Mouse (Mus musculus) ZHBTc4 (cell line): ENCODE data around the gene Dner.

Experiments used
- DNase-seq: peaks from one replicate; pipeline ENCODE4 v3.0.0-alpha.2; 2011; ENCODE audit warnings: low read depth, low spot score

The Dner gene

DNA sequence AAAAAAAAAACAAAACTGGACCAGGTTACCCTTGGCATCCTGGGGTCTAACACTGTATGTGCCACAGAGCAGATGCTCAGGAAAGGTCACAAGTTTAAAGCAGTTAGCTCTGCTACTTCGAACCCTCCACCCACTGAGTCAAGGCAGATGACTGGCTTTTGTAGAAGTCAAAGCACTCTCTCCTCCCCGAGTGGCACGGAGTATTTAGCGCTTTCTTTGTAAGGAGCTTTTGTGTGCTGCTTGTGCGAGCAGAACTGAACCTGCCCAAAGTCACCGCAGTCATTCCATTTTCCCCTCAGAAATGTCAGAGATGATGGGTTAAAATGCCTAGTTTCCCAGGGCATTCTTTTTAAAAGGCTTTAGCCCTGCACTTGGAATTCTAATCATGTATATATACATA, 59.1 kb downstream of the Dner start:
- DNase-seq: peak; percentile 55

DNA sequence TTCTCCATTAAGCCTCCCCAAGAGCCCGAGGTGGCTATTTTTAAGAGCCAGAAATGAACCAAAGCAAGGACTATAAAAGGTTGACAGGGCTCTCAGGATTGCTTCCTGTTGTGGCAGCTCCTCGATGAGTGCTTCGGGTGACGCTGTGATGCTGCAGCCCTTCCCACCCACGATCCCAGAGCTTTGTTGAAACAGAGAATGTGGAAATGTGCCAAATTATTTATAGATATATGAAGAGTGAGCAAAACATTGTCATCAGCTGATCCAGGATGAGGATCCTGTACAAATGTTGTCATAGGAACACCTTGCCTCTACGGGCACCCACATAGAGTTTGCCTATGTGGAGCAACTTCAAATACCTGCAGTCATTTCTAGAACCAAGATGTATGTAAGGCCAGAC, 67.8 kb downstream of the Dner start:
- DNase-seq: no peak

DNA sequence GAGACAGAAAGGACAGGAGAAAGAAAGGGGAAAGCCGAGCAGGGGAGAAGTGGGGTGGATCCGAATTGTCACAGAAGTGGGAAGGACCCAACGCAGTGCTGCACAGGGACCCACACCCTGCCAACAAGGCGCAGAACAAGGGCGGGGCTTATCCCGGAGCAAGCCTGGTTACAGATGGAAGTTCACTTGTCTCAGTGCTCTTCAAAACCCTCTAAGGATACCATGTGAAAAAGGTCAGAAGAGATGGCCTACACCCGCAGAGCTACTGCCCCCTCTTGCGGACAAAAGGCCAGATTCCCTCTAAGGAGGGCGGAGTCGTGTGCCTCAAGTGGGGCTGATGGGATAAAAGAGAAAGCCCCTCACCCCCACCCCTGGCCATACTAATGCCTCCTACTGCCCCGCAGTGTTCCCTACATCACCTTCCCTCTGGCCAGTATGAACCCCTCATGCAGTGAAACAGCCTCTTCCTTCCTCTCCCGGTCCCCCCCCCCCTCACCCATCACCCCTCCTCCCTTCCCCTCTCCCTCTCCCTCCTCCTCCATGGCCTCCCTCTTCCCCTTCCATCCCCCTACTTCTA, 73.0 kb downstream of the Dner start:
- peak; percentile 53 for DNase-seq

DNA sequence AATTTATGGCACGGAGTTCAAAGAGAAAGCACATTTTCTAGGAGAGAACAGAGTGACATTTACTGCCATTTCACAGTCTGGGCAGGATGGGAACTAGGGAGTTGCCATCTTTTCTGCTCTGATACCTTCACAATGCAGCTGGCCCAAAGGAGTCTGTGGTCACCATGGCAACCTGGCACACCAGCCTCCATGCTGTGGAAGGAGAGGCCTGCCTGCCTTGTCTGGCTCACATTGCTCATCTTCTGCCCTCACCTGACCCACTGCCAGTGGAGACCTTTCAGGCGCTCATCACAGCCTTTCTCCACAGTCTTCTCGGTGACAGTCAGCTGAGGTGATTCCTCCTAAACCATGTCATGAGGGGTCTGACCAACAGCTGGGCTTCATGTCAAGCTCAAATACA, 74.7 kb downstream of the Dner start:
- peak; percentile 25 for DNase-seq

DNA sequence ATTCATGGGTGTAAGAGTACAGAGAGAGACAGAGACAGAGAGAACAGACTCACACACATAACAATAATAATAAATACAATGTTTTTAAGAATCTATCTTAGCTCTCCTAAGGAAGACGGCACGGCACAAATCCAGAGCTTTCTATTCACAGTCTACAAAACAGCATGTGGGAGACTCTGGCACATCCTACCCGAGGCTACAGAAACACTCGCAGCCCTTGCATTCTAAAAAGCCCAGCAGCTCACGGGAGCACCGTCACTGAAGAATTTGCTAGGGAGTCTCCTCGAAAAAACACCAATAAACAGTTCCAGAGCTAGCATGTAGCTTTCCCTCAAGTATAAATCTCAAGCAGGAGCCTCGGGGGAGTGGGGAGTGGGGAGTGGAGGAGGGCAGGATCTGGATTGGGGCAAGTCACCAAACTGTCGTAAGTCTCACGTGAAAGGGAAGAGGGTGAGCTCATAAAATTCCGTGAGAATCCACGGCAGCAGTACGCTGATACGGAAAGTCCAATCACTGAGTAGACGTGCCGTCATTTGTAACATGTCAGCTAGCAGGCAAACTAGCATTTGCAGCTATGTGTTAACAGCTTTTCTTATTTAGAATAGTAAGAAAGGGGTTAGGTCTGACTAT, 76.8 kb downstream of the Dner start:
- DNase-seq: no peak

DNA sequence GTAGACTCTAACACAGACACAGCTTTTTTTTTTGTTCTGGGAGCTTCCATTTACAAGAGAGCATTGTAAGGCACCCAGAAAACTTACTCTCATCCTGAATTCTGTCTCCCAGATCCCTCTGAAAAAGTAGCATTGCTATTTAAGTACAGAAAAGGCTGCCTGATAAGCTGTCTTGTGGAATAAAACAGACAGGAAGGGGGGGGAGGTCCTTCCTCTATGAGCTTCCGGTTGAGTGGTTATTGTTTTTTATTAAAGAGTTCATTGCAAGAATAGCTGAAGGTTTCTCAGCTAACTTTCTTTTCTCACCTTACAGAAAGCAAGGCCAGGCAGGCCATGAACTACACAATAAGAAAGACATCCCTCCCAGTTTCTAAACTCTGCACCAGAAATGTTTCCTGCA, 77.9 kb downstream of the Dner start:
- DNase-seq: no peak

DNA sequence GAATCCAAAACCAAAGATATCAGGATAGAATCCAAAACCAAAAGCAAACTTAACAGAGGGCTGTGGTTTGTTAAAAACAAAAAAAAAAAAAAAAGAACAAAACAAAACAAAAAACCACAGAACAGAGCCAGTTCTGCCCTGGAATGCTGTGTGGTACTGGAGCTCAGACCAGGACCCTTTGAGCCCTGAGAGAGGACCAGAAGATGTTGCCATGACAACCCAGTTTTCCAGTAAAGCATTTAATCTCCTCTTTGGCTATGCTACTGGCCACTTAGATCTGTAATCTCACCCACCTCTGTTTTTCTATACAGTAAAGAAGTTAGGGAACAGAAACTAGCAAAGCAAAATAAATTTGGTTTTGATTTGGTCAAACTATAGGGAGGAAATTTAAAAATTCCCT, 79.9 kb downstream of the Dner start:
- no peak for DNase-seq

DNA sequence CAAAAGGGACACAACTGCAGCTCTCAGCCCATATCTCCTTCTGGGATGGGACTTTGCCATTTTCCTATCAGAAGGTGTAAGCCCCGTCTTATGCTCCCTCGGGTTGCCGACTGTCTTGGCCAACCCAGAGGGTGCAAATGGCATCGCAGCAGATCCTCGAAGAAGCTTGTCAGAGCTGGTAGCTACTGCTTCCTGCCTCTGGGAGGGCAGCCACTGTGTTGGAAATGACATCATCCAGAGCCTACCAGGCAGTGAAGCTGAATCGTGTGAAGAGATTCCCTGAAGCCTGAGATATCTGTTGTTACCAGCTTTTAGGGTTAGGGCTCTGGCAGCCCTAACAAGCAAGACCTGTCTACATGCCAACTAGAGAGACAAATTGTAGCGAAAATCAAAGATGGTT, 81.4 kb downstream of the Dner start:
- DNase-seq: no peak

DNA sequence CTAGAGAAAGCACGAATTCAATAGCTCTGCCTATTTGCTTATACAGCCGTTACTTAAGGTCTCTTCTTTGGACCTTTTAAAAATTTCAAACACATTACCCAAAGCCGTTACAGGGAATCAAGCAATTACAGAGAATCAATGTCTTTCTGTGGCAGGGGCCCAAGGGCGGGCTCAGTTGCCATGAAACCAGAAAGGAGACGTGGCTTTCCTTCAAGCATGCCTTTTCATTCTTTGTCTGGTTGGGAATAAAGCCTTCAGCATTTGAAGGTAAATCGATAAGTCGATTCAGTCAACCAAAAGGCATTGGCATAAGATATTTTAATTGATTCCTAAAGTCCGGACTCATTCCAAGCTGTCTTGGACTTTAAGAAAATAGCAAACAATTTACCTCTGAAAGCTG, 82.9 kb downstream of the Dner start:
- DNase-seq: no peak

DNA sequence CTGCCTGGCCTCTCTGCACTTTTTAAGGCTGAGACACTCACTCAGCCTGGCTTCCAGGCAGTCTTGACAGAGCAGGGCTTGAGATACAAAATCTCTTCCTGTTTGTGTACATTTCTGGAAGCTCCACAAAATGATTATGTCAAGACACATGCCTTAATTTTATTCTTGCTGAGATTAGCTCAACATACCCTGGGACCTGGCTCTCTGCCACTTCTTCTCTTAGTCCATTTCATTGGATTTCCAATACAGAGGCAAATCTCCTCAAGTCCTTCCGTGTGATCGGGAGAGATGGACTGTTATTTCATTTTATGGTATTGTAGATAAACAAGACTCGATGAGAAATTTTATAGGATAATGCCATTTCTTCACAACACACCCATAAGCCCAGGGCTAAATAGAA, 84.7 kb downstream of the Dner start:
- no peak for DNase-seq

DNA sequence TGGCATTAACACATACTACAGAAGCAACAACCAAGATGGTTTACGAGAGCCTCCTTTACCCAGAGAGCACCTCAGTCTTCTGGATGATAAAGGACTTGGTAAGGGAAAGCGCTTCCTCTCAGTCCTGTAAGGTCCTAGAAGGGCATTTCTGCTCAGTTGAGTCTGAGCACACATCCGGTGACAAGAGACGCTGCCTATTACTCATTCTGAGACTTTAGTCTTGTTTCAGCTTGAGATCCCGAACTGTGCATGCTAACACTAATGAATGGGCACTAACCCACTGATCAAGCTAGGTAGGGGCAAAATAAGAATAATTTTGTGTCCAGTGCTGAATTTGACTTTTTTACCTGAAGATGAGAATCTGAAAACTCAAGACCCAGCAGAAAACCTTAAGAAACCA, 97.0 kb downstream of the Dner start:
- no peak for DNase-seq

DNA sequence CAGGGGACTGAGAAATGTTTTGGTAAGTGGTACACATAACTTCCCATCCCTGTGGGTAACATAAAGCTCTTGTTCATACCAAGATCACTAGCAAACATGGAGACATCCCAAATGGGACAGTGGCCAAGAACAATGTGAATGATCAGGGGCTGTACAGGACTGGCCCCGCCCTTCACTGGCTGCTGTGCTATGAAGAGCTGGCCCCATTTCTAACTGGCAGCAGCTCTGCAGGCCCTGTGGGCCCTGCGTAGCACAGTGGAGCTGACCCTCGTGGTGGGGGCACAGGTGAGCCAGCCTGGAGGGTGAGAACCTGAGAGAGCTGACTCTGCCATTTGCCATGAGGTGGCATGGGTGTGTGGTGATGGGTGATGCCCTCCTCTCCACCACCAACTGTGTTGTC, 100.0 kb downstream of the Dner start:
- no peak for DNase-seq

DNA sequence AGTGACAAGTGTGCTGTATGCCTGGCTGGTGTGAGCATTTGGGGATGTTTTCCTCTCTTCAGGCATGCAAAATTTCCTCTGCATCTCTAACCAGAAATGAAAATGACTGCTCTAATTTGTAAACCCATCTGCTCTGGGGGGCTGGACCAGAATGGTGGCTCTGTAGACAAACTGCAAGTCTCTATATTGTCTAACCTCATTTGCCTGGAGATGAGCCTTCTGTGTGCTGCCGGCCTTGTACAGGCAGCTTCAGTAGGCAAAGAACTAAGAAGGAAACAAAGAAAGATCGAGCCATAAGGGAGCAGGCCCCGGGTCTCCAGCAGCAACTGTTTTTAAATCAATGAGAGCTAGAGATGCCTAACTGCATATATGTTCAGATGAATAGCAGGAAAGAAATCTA, 103.6 kb downstream of the Dner start:
- DNase-seq: no peak

DNA sequence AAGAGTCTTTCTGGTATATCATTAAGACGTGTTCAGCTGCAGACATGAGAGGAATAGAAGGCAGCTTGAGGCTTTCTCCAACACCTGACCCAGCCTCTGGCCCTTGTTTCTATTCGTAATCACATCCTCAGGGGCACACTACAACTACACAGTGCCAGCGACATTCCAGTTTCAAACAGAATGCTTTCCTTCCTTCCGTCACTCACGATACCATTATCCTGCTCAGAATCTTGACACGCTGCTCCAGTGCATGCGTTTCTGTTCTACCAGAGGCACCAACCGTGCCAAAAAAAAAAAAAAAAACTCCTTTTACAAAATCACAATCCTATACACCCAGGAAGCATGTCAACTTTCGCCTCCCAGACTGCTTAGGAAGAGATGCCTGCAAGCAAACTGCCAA, 105.5 kb downstream of the Dner start:
- no peak for DNase-seq

DNA sequence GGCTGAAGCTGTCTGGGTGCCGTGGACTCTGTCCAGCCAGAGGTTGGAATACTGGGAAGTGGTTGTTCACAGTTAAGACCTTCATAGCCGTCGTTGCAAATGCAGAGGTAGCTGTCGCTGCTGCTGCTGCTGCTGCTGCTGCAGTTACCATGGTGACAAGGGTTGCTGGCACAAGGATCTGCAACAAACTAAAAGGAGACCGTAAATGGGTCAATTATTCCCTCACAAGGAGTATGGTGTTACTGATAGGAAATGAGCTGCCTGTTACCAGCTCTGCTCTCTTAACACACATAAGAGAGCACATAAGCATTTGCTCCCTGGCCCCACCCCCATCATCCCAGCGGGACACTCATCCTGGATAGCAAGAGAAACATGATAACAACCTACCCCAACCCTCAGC, 110.6 kb downstream of the Dner start:
- peak; percentile 12 for DNase-seq

DNA sequence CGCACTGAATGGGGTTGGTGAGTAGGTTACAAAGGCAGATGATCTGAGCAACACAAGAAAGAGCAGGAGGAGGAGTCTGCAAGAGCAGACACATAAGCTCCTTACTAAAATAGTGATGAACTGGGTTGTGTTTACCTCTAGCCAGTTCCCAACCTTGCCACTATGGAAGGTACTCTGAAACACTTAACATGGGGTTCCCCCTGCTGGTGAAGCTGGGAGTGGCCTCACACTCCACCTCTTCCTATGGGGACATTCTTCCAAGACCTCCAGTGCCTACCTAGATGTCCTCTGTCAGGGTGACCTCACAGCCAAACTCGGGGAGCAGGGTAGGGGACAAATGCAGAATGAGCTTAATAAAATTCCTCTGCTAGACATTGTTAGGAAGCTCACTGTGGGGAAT, 114.2 kb downstream of the Dner start:
- peak; percentile 67 for DNase-seq

DNA sequence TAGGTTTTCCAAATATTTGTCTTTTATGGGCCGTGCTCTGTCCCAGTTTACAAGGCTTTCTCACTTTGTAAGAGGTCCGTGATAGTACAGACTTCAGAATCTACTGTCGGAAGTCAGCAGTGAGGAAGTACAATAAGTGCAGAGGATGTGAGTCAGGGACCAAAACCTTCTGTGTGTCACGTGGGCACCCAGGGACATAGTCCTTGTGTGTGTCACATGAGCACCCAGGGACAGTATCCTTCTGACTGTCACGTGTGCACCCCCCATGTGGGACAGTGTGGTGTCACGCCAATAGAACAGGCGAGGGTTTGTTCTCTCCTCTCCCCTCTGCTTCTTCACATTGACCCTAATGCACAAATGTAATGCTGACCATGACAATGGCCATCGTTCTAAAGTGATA, 134.2 kb downstream of the Dner start:
- DNase-seq: no peak

DNA sequence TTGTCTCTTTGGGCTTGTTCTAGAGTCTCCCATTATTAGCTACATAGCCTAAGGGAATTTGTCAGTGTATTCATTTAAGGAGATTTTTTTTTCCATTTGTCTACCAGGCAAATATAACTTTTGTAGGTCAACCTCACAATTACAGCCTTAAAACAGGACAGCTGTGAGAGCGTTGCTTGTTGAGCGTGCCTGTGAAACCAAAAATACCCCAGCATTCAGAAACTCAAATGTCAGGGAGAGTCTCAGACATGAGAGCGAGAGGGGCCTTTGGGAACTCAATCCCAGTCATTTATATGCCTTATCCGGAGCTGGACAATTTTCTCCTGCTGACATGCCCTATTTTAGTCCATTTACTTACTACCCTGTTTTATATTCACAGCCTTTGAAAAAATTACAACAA, 134.6 kb downstream of the Dner start:
- no peak for DNase-seq

DNA sequence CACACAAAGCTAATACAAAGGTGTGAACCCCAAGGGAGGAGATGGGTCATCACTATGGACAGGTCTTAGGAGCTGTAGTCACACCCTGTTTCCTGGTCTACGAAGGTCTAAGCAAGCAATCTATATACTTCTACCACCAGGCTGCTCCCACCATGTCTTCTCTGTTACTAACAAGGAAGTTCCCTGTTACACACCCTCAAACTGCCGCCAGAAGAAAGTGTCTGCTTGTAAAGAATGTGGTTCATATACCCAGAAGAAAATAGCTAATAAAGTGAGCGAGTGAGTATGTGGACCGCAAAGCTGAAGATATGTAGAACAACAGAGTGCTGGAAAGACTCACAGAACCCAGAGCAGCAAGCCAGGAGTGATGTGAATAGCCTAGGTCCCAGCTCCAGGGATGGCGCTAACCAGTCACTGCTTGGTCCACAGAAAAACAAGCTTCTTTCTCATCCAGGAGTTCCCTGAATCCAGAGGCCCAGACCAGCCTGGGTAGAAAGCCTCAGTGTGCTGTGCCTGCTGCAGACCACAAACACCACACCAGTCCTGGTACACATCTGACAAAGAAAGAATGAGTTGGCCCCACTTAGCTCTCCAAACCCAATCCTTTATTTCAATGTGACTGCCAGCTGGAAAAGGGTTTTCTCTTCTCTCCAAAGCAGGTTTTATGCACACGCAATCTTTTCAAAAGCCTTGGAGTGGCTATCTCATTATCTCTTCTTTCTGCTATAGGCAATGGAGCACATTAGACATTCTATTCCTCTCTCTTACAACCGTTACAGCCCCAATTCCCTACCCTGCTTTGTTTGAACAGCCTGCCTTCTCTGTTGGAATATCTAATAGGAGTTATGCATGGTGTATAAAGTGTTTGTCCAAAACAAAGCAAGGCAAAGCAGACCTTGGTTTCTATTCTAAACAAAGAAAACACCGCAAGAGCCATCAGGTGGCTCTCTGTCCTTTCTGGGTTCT, 139.2 kb downstream of the Dner start:
- DNase-seq: no peak

DNA sequence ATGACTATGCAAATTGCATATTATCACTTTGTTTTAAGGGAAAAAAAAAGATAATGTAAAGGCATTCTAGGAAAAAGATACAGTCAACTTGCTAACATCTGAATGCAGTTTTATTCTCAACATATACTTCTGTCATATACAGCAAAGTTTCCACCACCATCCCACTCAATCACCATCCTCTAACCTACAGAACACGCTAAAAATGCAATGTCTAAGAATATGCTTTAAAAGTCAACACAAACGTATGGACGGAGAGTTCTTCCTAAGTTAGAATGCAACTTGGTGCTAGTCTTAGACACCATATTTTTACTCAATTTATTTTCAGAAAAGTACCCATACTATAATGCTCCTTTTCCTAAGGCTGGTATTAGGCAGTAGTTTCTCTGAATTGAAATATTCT, 144.0 kb downstream of the Dner start:
- DNase-seq: no peak

DNA sequence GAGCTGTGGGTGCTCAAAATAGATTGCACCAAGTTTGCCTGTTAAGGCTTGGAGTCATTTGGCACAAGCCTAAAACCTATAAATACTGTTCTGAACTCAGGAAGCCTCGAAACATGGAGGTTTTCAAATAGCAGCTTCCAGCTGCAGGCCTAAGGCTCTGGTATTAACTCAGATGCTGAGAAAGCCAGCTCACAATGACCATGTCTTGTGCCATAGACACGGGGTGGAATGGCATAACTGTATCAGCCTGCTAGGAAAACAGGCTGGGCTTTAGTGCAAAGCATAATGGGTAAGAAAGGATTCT, 146.0 kb downstream of the Dner start:
- DNase-seq: no peak

DNA sequence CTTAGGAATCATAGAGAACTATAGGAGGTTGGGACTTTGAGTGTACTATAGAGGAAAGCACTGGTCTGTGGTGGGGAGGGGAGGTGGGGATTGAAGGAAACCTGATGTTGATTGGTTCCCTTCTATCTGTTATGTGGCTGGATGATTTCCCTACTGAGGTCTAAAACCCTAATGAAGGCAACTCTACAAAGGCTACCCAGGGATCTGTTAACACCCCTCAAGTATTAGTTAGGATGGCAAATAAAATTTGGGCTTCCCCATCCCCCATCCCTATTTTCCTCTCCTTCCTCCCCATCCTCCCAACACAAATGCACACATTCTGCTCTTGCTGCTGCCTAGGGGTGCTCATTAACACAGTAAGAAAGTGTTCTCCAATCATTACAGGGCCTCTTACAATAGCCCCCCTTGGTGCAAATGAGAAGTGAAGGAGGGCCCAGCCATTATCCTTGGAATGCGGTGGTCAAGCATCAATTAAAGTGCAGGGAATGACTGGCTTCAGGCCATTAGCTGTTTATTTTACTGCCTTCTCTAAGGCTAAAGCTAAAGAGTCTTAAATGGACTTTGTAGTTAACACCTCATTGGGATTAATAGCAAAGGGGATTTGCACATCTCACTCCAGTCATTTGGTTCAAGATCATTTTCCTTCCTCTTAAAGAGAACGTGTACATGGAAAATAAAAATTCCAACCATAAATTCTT, 146.5 kb downstream of the Dner start:
- peak; percentile 39 for DNase-seq

DNA sequence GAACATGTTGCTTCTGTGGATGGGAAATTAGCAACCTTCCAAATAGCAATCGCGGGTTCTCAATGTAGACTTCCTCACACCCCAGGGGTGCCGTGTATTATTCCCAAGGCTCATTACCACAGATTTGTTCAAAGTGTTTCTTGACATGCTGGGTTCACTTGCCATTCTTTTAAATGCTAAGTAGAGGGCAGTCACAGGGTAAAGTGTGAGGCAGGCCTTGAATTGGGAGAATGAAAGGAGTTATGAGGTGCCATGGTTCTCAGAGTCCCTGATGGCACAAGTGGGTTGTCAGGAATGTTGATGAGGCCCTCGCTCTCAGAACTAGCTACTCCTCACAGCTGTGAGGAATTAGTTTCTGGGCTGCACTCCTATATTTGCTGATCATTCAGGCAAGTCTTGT, 160.0 kb downstream of the Dner start:
- DNase-seq: peak; percentile 9
